Mouse (Mus musculus): ENCODE data around the gene Lrrc4c. TPM values are rescaled to one million over a fixed set of nuclear protein-coding genes. Genes with fewer than 3 reads are reported as not detected.

The Lrrc4c gene
- polyA plus RNA-seq, 2 experiments: 2.0 to 3.2 TPM

DNA sequence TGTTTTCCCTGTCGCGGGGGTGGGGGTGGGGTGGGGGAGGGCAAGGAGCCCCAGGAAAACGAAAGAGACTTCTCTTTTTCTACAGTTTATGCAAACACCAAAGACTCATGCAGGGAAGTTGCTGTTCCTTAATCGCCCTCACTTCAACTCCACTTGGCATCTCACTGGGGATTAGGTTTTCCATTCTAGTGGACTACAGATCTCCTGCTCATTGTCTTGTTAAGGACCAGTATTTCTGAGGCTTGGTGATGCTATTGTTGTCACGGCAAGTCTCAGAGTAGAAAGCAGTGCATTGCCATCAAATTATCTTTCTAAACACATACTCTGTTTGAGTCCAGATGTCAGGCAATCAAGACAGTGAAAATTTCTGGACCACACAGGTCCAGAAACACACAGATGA, 2.9 kb upstream of the Lrrc4c start:
- H3K9me3 ChIP-seq (ENCODE audit: control insufficient read depth, low read length): no peaks in the 10 kb centered on the region
- no peaks in the 10 kb centered on the region for H3K36me3 ChIP-seq (ENCODE audit: control insufficient read depth, insufficient read depth, low read length)
- TF ChIP-seq POLR2A (IDR thresholded peaks at IDR 0.05; ENCODE audit: borderline replicate concordance, extremely low read depth, insufficient read depth, insufficient read length): no peak
- H3K4me1 ChIP-seq (ENCODE audit: control insufficient read depth, insufficient read depth, low read length): peaks cover 4% of the 10 kb centered on the region; the same call in 1 of the 2 replicates
- ATAC-seq (ENCODE audit: low FRiP score, low read depth) (no peak), DNase-seq (ENCODE audit: low spot score) (no peak)
- H3K27me3 ChIP-seq (ENCODE audit: control insufficient read depth, insufficient read depth, low read length): 0 out of 2 replicates have a peak, but pooled peaks cover 3% of the 10 kb centered on the region
- H3K4me3 ChIP-seq (replicated peaks; ENCODE audit: low read length): no peak overlapping the region
- no peak overlapping the region for H3K9ac ChIP-seq (ENCODE audit: low read depth, low read length, severe bottlenecking)
- 19% methylated on average over 5 of the region's 5 CpGs for WGBS
- H3K4me2 ChIP-seq (replicated peaks; ENCODE audit: low read depth, low read length, severe bottlenecking): no peak overlapping the region
- H3K27ac ChIP-seq (replicated peaks; ENCODE audit: low read depth, low read length): no peak overlapping the region

- Histone ChIP-seq H3K9me3 (ENCODE audit: control insufficient read depth, low read length) (no peaks in the 10 kb centered on the region), H3K4me3 (replicated peaks; ENCODE audit: low read length) (no peak overlapping the region), H3K9ac (ENCODE audit: low read depth, low read length, severe bottlenecking) (no peak overlapping the region), H3K27me3 (ENCODE audit: control insufficient read depth, insufficient read depth, low read length) (0 out of 2 replicates have a peak, but pooled peaks cover 3% of the 10 kb centered on the region), H3K4me2 (replicated peaks; ENCODE audit: low read depth, low read length, severe bottlenecking) (no peak overlapping the region), H3K36me3 (ENCODE audit: control insufficient read depth, insufficient read depth, low read length) (no peaks in the 10 kb centered on the region), H3K27ac (replicated peaks; ENCODE audit: low read depth, low read length) (no peak overlapping the region), H3K4me1 (ENCODE audit: control insufficient read depth, insufficient read depth, low read length) (peaks cover 4% of the 10 kb centered on the region; the same call in 1 of the 2 replicates)
- TF ChIP-seq POLR2A (IDR thresholded peaks at IDR 0.05; ENCODE audit: borderline replicate concordance, extremely low read depth, insufficient read depth, insufficient read length): no peak
- 15% methylated on average over 1 of the region's 1 CpGs for WGBS
- ATAC-seq (ENCODE audit: low FRiP score, low read depth) (no peak), DNase-seq (ENCODE audit: low spot score) (no peak)
These were observed 1.4 kb upstream of the Lrrc4c start for GRCm38 (mm10) chr2:96316531-96316930.

DNA sequence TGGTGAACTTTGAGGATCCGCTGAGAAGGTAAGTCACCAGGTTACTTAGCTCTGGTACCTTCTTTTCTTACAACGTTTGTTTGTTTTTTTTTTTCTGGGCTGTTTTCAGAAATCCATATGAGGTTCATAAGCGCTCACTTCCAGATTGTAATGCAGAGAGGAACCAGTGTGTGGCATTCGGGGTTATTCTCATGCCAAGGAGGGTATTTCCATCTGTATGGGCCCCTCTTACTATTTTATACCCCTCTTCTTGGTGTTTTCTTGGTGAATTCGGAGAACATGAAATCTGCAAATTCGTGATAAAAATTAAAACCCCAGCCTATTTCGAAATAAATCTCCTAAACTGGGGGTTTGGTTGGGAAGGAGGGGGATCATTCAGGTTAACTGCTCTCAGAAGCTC, 587 bp downstream of the Lrrc4c start:
- Histone ChIP-seq H3K4me3 (replicated peaks; ENCODE audit: low read length) (peak overlapping the region; percentile 19; the same call in 1 of the 2 replicates), H3K9ac (ENCODE audit: low read depth, low read length, severe bottlenecking) (no peak overlapping the region), H3K27ac (replicated peaks; ENCODE audit: low read depth, low read length) (no peak overlapping the region), H3K27me3 (ENCODE audit: control insufficient read depth, insufficient read depth, low read length) (0 out of 2 replicates have a peak, but pooled peaks cover 3% of the 10 kb centered on the region), H3K9me3 (ENCODE audit: control insufficient read depth, low read length) (no peaks in the 10 kb centered on the region), H3K4me1 (ENCODE audit: control insufficient read depth, insufficient read depth, low read length) (peaks cover 4% of the 10 kb centered on the region; the same call in 1 of the 2 replicates), H3K4me2 (replicated peaks; ENCODE audit: low read depth, low read length, severe bottlenecking) (peak overlapping the region; percentile 46; the same call in 1 of the 2 replicates), H3K36me3 (ENCODE audit: control insufficient read depth, insufficient read depth, low read length) (no peaks in the 10 kb centered on the region)
- no peak for TF ChIP-seq POLR2A (IDR thresholded peaks at IDR 0.05; ENCODE audit: borderline replicate concordance, extremely low read depth, insufficient read depth, insufficient read length)
- DNase-seq (ENCODE audit: low spot score): no peak
- WGBS: 22% methylated on average over 7 of the region's 7 CpGs
- ATAC-seq (ENCODE audit: low FRiP score, low read depth): no peak

DNA sequence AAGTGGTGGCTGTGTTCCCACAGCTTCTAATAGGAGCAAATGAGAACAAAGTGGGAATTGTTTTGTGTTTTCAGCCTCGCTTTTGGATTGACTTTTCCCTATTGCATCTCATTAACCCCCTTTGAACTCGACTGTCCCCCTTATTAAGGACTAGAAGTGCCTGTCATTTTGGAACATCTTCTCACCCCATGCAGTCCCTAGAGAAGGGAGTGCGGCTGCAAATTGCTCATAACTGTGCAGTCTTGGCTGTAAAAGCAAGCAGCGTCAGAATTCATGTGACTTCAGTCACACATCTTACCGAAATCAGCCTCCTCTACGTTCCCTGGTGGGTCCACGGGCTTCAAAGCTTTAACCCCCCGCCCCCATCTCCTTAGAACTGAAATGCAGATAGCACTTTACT, 1.2 kb downstream of the Lrrc4c start:
- ATAC-seq (ENCODE audit: low FRiP score, low read depth): no peak
- H3K4me2 ChIP-seq (replicated peaks; ENCODE audit: low read depth, low read length, severe bottlenecking): no peak overlapping the region

GRCm38 (mm10) chr2:96319649-96320048, 1.7 kb downstream of the Lrrc4c start:
- Histone ChIP-seq H3K36me3 (ENCODE audit: control insufficient read depth, insufficient read depth, low read length) (no peaks in the 10 kb centered on the region), H3K27me3 (ENCODE audit: control insufficient read depth, insufficient read depth, low read length) (0 out of 2 replicates have a peak, but pooled peaks cover 3% of the 10 kb centered on the region), H3K9me3 (ENCODE audit: control insufficient read depth, low read length) (no peaks in the 10 kb centered on the region), H3K4me2 (replicated peaks; ENCODE audit: low read depth, low read length, severe bottlenecking) (no peak overlapping the region), H3K27ac (replicated peaks; ENCODE audit: low read depth, low read length) (no peak overlapping the region), H3K4me3 (replicated peaks; ENCODE audit: low read length) (no peak overlapping the region), H3K4me1 (ENCODE audit: control insufficient read depth, insufficient read depth, low read length) (peaks cover 4% of the 10 kb centered on the region; the same call in 1 of the 2 replicates), H3K9ac (ENCODE audit: low read depth, low read length, severe bottlenecking) (no peak overlapping the region)
- 46% methylated on average over 6 of the region's 6 CpGs for WGBS
- ATAC-seq (ENCODE audit: low FRiP score, low read depth) (no peak), DNase-seq (ENCODE audit: low spot score) (no peak)
- TF ChIP-seq POLR2A (IDR thresholded peaks at IDR 0.05; ENCODE audit: borderline replicate concordance, extremely low read depth, insufficient read depth, insufficient read length): no peak

More for the DNA sequence above, 1.2 kb downstream of the Lrrc4c start:
- DNase-seq (ENCODE audit: low spot score): no peak
- whole genome bisulfite sequencing: 11% methylated on average over 8 of the region's 8 CpGs
- H3K27me3 ChIP-seq (ENCODE audit: control insufficient read depth, insufficient read depth, low read length): 0 out of 2 replicates have a peak, but pooled peaks cover 3% of the 10 kb centered on the region
- H3K36me3 ChIP-seq (ENCODE audit: control insufficient read depth, insufficient read depth, low read length): no peaks in the 10 kb centered on the region
- TF ChIP-seq POLR2A (IDR thresholded peaks at IDR 0.05; ENCODE audit: borderline replicate concordance, extremely low read depth, insufficient read depth, insufficient read length): no peak
- H3K4me3 ChIP-seq (replicated peaks; ENCODE audit: low read length): no peak overlapping the region
- no peak overlapping the region for H3K27ac ChIP-seq (replicated peaks; ENCODE audit: low read depth, low read length)
- peaks cover 4% of the 10 kb centered on the region; the same call in 1 of the 2 replicates for H3K4me1 ChIP-seq (ENCODE audit: control insufficient read depth, insufficient read depth, low read length)
- no peaks in the 10 kb centered on the region for H3K9me3 ChIP-seq (ENCODE audit: control insufficient read depth, low read length)
- H3K9ac ChIP-seq (ENCODE audit: low read depth, low read length, severe bottlenecking): no peak overlapping the region
